Mouse (Mus musculus): ENCODE measurements around the gene Pde2a. TPM values are rescaled to one million over a fixed set of nuclear protein-coding genes. Genes with fewer than 3 reads are reported as not detected.

Gene Pde2a
- 5.7 TPM for polyA plus RNA-seq (2014; fragmentation: Illumina TruSeq; extraction: RNeasy Lipid Tissue Mini Kit (QIAGEN cat#74804); ENCODE audit: low read depth, low replicate concordance)

GRCm38 (mm10) chr7:101421529-101421928, at the start of gene Pde2a:
Gene Pde2a, plus strand, starts transcription at chr7:101421691.

GRCm38 (mm10) chr7:101410267-101410936, 11.1 kb upstream of the Pde2a start, which contains the start of gene Gm45837:
Gene Gm45837, plus strand, starts transcription at chr7:101410886.

Other genes starting within 250 kb of the Pde2a start
- gene Atg16l2, start 119.4 kb upstream of the Pde2a start, polyA plus RNA-seq (2014; fragmentation: Illumina TruSeq; extraction: RNeasy Lipid Tissue Mini Kit (QIAGEN cat#74804); ENCODE audit: low read depth, low replicate concordance) = 2.6 TPM
- 39.0 TPM for gene Stard10, start 104.6 kb upstream of the Pde2a start, polyA plus RNA-seq (2014; fragmentation: Illumina TruSeq; extraction: RNeasy Lipid Tissue Mini Kit (QIAGEN cat#74804); ENCODE audit: low read depth, low replicate concordance)
- gene Arap1, start 73.6 kb upstream of the Pde2a start, polyA plus RNA-seq (2014; fragmentation: Illumina TruSeq; extraction: RNeasy Lipid Tissue Mini Kit (QIAGEN cat#74804); ENCODE audit: low read depth, low replicate concordance) = 7.2 TPM
- gene Gm45837, start 10.8 kb upstream of the Pde2a start, polyA plus RNA-seq (2014; fragmentation: Illumina TruSeq; extraction: RNeasy Lipid Tissue Mini Kit (QIAGEN cat#74804); ENCODE audit: low read depth, low replicate concordance) = not detected
- gene Art2b, start 163.9 kb downstream of the Pde2a start, polyA plus RNA-seq (2014; fragmentation: Illumina TruSeq; extraction: RNeasy Lipid Tissue Mini Kit (QIAGEN cat#74804); ENCODE audit: low read depth, low replicate concordance) = 2.3 TPM
- 4.3 TPM for gene Clpb, start 241.9 kb downstream of the Pde2a start, polyA plus RNA-seq (2014; fragmentation: Illumina TruSeq; extraction: RNeasy Lipid Tissue Mini Kit (QIAGEN cat#74804); ENCODE audit: low read depth, low replicate concordance)

Data from sigmoid colon, adult 10 weeks (tissue).